Mouse (Mus musculus): ENCODE results near the gene Rnf215.
"Not testable (repeated sequence)": the region's sequence is repeated elsewhere in the genome, so short reads cannot be mapped to it uniquely, and the experiment has no call there.

The Rnf215 gene

GRCm38 (mm10) chr11:4134986-4135935 lies at the start of gene Rnf215:
TSS of gene Rnf215 (plus strand) at chr11:4135202.
- peak; percentile 95 to 97 for DNase-seq

GRCm38 (mm10) chr11:4086246-4086645 lies 48.8 kb upstream of the Rnf215 start:
- DNase-seq: no peak

GRCm38 (mm10) chr11:4087267-4087666 lies 47.7 kb upstream of the Rnf215 start:
- DNase-seq: no peak

GRCm38 (mm10) chr11:4093459-4094377 lies 41.3 kb upstream of the Rnf215 start:
- DNase-seq: no peak

- peak; percentile 73 to 82 for DNase-seq
Measured at GRCm38 (mm10) chr11:4094378-4095170, 40.4 kb upstream of the Rnf215 start.

- DNase-seq: peak; percentile 62 to 75
Measured at GRCm38 (mm10) chr11:4095171-4096053, 39.6 kb upstream of the Rnf215 start, which contains the start of gene Mtfp1. TSS of gene Mtfp1 (minus strand) at chr11:4095445.

- peak; percentile 97 to 99 for DNase-seq
Measured at GRCm38 (mm10) chr11:4096054-4096984, 38.7 kb upstream of the Rnf215 start.

GRCm38 (mm10) chr11:4097091-4097621 lies 37.8 kb upstream of the Rnf215 start:
- peak in 1 of 2 experiments; percentile 24 for DNase-seq

- DNase-seq: no peak
Measured at GRCm38 (mm10) chr11:4098120-4098519, 36.9 kb upstream of the Rnf215 start.

GRCm38 (mm10) chr11:4098816-4099215 lies 36.2 kb upstream of the Rnf215 start:
- DNase-seq: no peak

GRCm38 (mm10) chr11:4099447-4099846 lies 35.6 kb upstream of the Rnf215 start:
- no peak for DNase-seq

- no peak for DNase-seq
Measured at GRCm38 (mm10) chr11:4101851-4102250, 33.2 kb upstream of the Rnf215 start.

- DNase-seq: no peak
Measured at GRCm38 (mm10) chr11:4103522-4103921, 31.5 kb upstream of the Rnf215 start.

GRCm38 (mm10) chr11:4104989-4105388 lies 30.0 kb upstream of the Rnf215 start:
- DNase-seq: no peak

- no peak for DNase-seq
Measured at GRCm38 (mm10) chr11:4105444-4105843, 29.6 kb upstream of the Rnf215 start.

- DNase-seq: not testable (repeated sequence)
Measured at GRCm38 (mm10) chr11:4107901-4108300, 27.1 kb upstream of the Rnf215 start.

GRCm38 (mm10) chr11:4108691-4109090 lies 26.3 kb upstream of the Rnf215 start:
- DNase-seq: no peak

- no peak for DNase-seq
Measured at GRCm38 (mm10) chr11:4112033-4112432, 23.0 kb upstream of the Rnf215 start.

GRCm38 (mm10) chr11:4112861-4113260 lies 22.1 kb upstream of the Rnf215 start:
- DNase-seq: no peak

- no peak for DNase-seq
Measured at GRCm38 (mm10) chr11:4113496-4113895, 21.5 kb upstream of the Rnf215 start.
